Comparison of ENCODE assay signal across 15 mouse cellular contexts in the genomic region with DNA sequence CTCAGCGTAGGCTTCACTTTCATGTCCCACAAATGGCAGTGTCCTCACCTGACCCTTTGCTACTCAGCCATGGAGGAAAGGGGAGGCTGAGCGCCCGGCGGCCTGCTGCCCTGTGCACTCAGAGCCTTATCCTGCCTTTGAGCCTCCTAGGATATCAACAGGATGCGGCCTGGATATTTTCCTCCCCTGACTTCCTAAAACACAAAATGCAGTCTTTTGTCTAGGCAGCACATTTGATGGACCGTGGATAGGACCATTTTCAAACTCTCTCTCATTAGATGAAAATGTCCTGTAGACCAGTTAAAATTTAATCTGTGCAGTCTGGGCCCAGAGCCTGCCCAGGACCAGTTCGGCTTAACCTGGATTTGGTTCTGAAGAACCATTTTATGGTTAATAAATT. TPM values are rescaled to one million over a fixed set of nuclear protein-coding genes. Genes with fewer than 3 reads are reported as not detected.
DNase-seq lines count a peak whose midpoint lies in the region; ATAC-seq and TF ChIP-seq lines count a peak whose summit lies in the region.
"Had no signal": no experiment of that assay in that cellular context is flagged by ENCODE, and none has a peak within 500 bp of the region (broad histone marks: within the 10 kb centered on the region; RNA-seq: fewer than 3 reads in every experiment).

No protein-coding gene starts in this region.

- ATAC-seq in heart, postnatal 0 days (ENCODE audit: insufficient read depth, low read depth): peak; percentile 48; the same call in 1 of the 2 replicates
- peak; percentile 50; the same call in 1 of the 2 replicates for ATAC-seq in kidney, embryonic 15.5 days (replicated peaks; ENCODE audit: low FRiP score)
- no peak for ATAC-seq in megakaryocyte-erythroid progenitor cell, adult 5-6 weeks (replicated peaks; ENCODE audit: low FRiP score, low TSS enrichment, poor library complexity, severe bottlenecking)
- ATAC-seq: forebrain, embryonic 16.5 days; inflammation-experienced regulatory T-cells, adult 6 months had no signal

- H3K36me3 ChIP-seq in heart, postnatal 0 days (replicated peaks; ENCODE audit: control insufficient read depth, insufficient read depth, low read length): no peaks in the 10 kb centered on the region
- no peaks in the 10 kb centered on the region for H3K36me3 ChIP-seq in kidney, embryonic 15.5 days
- H3K36me3 ChIP-seq: embryonic facial prominence, embryonic 15.5 days had no signal

- peaks cover 6% of the 10 kb centered on the region for H3K4me1 ChIP-seq in brown adipose tissue, adult 24 weeks (ENCODE audit: control insufficient read depth, insufficient read depth, insufficient read length, low read length)
- peaks cover 8% of the 10 kb centered on the region; the same call in 1 of the 2 replicates for H3K4me1 ChIP-seq in heart, postnatal 0 days (ENCODE audit: control insufficient read depth, insufficient read depth)
- peaks cover 26% of the 10 kb centered on the region for H3K4me1 ChIP-seq in kidney, embryonic 15.5 days

- peak; percentile 19 for DNase-seq in gastrocnemius, postnatal 14 days
- no peak for DNase-seq in gastrocnemius, postnatal 10 days
- no peak for DNase-seq in heart, postnatal 0 days (ENCODE audit: low spot score)
- DNase-seq in right cerebral cortex, adult 2 months (ENCODE audit: low spot score in 2 of 2): no peak
- DNase-seq in neural tube, embryonic 10.5 days (ENCODE audit: extremely low spot score, low spot score): no peak
- DNase-seq: adrenal gland, postnatal 36 days; cerebellum, adult 11 months; right cerebral cortex, postnatal 25 days; thymus, postnatal 25 days had no signal

- intact Hi-C loops in gastrocnemius, postnatal 14 days (cut with DNase I; ENCODE audit: low total_unique reads): no loop called here

- no peaks in the 10 kb centered on the region for H3K27me3 ChIP-seq in heart, postnatal 0 days (ENCODE audit: control insufficient read depth, insufficient read depth, low read length)
- no peaks in the 10 kb centered on the region for H3K27me3 ChIP-seq in kidney, embryonic 15.5 days

- no peaks in the 10 kb centered on the region for H3K9me3 ChIP-seq in heart, postnatal 0 days (replicated peaks; ENCODE audit: control insufficient read depth, low read length)
- H3K9me3 ChIP-seq in kidney, embryonic 15.5 days (replicated peaks): no peaks in the 10 kb centered on the region
- H3K9me3 ChIP-seq: embryonic facial prominence, embryonic 15.5 days had no signal

- no peak overlapping the region for H3K4me3 ChIP-seq in brown adipose tissue, adult 24 weeks (ENCODE audit: insufficient read depth, low read depth, low read length)
- no peak overlapping the region for H3K4me3 ChIP-seq in heart, postnatal 0 days (ENCODE audit: low read depth, low read length)
- H3K4me3 ChIP-seq in kidney, embryonic 15.5 days (replicated peaks): no peak overlapping the region
- H3K4me3 ChIP-seq: embryonic facial prominence, embryonic 15.5 days had no signal

- H3K27ac ChIP-seq in brown adipose tissue, adult 24 weeks (replicated peaks; ENCODE audit: low read depth, low read length): 0 out of 2 replicates have a peak overlapping the region, but pooled peaks have one; percentile 8
- no peak overlapping the region for H3K27ac ChIP-seq in heart, postnatal 0 days (ENCODE audit: low read depth)
- 0 out of 2 replicates have a peak overlapping the region, but pooled peaks have one; percentile 3 for H3K27ac ChIP-seq in kidney, embryonic 15.5 days
- H3K27ac ChIP-seq: embryonic facial prominence, embryonic 15.5 days had no signal

- TF ChIP-seq CTCF in heart, postnatal 0 days (IDR thresholded peaks at IDR 0.05; ENCODE audit: low read depth): no peak

- H3K4me2 ChIP-seq in heart, postnatal 0 days (ENCODE audit: low read depth, low read length): no peak overlapping the region
- H3K4me2 ChIP-seq in kidney, embryonic 15.5 days: no peak overlapping the region
- H3K4me2 ChIP-seq: embryonic facial prominence, embryonic 15.5 days had no signal

- WGBS in heart, postnatal 0 days: 63% methylated on average over 7 of the region's 7 CpGs
- 38% methylated on average over 7 of the region's 7 CpGs for WGBS in kidney, embryonic 15.5 days

- no peak overlapping the region for H3K9ac ChIP-seq in heart, postnatal 0 days (replicated peaks; ENCODE audit: low read depth, low read length)
- no peak overlapping the region for H3K9ac ChIP-seq in kidney, embryonic 15.5 days
- H3K9ac ChIP-seq: embryonic facial prominence, embryonic 15.5 days had no signal

- no peak for TF ChIP-seq EP300 in heart, postnatal 0 days (IDR thresholded peaks at IDR 0.05; ENCODE audit: low read depth)

RNA-seq across cellular contexts. Expression of gene Abcc4, which starts 12.6 kb away (rescaled TPM):
- total RNA-seq in gastrocnemius, postnatal 14 days (2021): 1 to 10 TPM; 7.9 to 8.2 TPM
- total RNA-seq in gastrocnemius, postnatal 10 days (2021): 1 to 10 TPM; 3.8 to 4.8 TPM
- 4.1 and 6.8 TPM in 2 replicates for polyA plus RNA-seq in brown adipose tissue, adult 24 weeks (2012; ENCODE audit: insufficient read depth, insufficient read length, missing spikeins)
- total RNA-seq in heart, postnatal 0 days (2014; rRNA removed; ENCODE audit: low replicate concordance): 2.0 and 2.6 TPM in 2 replicates
- 0.82 and 0.83 TPM in 2 replicates for polyA plus RNA-seq in heart, postnatal 0 days (2015; fragmentation: Nextera tagmentation; extraction: Ambion mirVana)
- 7.3 and 7.9 TPM in 2 replicates for polyA plus RNA-seq in kidney, embryonic 15.5 days (2015; fragmentation: Nextera tagmentation; extraction: Ambion mirVana)
- 20.5 and 25.4 TPM in 2 replicates for total RNA-seq in megakaryocyte-erythroid progenitor cell, adult 5-6 weeks (2014; fragmentation: Nextera tagmentation)
- total RNA-seq in megakaryocyte-erythroid progenitor cell, adult 5-6 weeks (2017): 12.2 and 15.6 TPM in 2 replicates
